Comparison of ENCODE assay signal across 9 mouse cellular contexts in genomic region chr4:137164933-137165332, GRCm38 (mm10).
DNase-seq lines count a peak whose midpoint lies in the region; ATAC-seq and TF ChIP-seq lines count a peak whose summit lies in the region.
"Had no signal": no experiment of that assay in that cellular context is flagged by ENCODE, and none has a peak within 500 bp of the region (broad histone marks: within the 10 kb centered on the region; RNA-seq: fewer than 3 reads in every experiment).

No protein-coding gene starts in this region.

- DNase-seq in limb, embryonic 14.5 days (ENCODE audit: low spot score): peak; percentile 20
- no peak for DNase-seq in gastrocnemius, postnatal 25 days
- DNase-seq in adrenal gland, postnatal 36 days: no peak

- TF ChIP-seq POLR2A in limb, embryonic 14.5 days (IDR thresholded peaks at IDR 0.05; ENCODE audit: borderline replicate concordance, extremely low read depth, insufficient read depth, insufficient read length): no peak
- no peak for TF ChIP-seq POLR2A in olfactory bulb, adult 2 months (IDR thresholded peaks at IDR 0.05; ENCODE audit: insufficient read depth, low read depth, low read length)

- peak overlapping the region; percentile 73 for H3K4me3 ChIP-seq in megakaryocyte, embryonic 14.5 days (replicated peaks)
- peak overlapping the region; percentile 15; the same call in 1 of the 2 replicates for H3K4me3 ChIP-seq in hindbrain, embryonic 12.5 days
- H3K4me3 ChIP-seq in limb, embryonic 14.5 days (replicated peaks; ENCODE audit: low read length): peak overlapping the region; percentile 15
- 0 out of 2 replicates have a peak overlapping the region, but pooled peaks have one; percentile 17 for H3K4me3 ChIP-seq in olfactory bulb, adult 2 months (ENCODE audit: insufficient read depth, low read depth, low read length)

- ATAC-seq in megakaryocyte, adult 5-6 weeks (ENCODE audit: poor library complexity, severe bottlenecking): no peak
- no peak for ATAC-seq in hindbrain, embryonic 12.5 days (ENCODE audit: low FRiP score)
- ATAC-seq in limb, embryonic 14.5 days (ENCODE audit: low FRiP score, low read depth): no peak
- ATAC-seq in inflammation-experienced regulatory T-cells, adult 6 months: no peak

- H3K4me2 ChIP-seq in hindbrain, embryonic 12.5 days (replicated peaks): peak overlapping the region; percentile 32
- peak overlapping the region; percentile 40; the same call in 1 of the 2 replicates for H3K4me2 ChIP-seq in limb, embryonic 14.5 days (replicated peaks; ENCODE audit: low read depth, low read length, severe bottlenecking)

- no peak for TF ChIP-seq CTCF in olfactory bulb, adult 2 months (IDR thresholded peaks at IDR 0.05; ENCODE audit: insufficient read depth, low read depth, low read length)

- peaks cover 13% of the 10 kb centered on the region for H3K9me3 ChIP-seq in megakaryocyte, embryonic 14.5 days
- H3K9me3 ChIP-seq in hindbrain, embryonic 12.5 days (replicated peaks): no peaks in the 10 kb centered on the region
- H3K9me3 ChIP-seq in limb, embryonic 14.5 days (ENCODE audit: control insufficient read depth, low read length): no peaks in the 10 kb centered on the region

- no peak overlapping the region for H3K9ac ChIP-seq in hindbrain, embryonic 12.5 days
- H3K9ac ChIP-seq in limb, embryonic 14.5 days (ENCODE audit: low read depth, low read length, severe bottlenecking): no peak overlapping the region

- peaks cover 8% of the 10 kb centered on the region; the same call in 1 of the 2 replicates for H3K4me1 ChIP-seq in megakaryocyte, embryonic 14.5 days
- H3K4me1 ChIP-seq in hindbrain, embryonic 12.5 days: peaks cover 2% of the 10 kb centered on the region; the same call in 1 of the 2 replicates
- peaks cover 14% of the 10 kb centered on the region; the same call in 1 of the 2 replicates for H3K4me1 ChIP-seq in limb, embryonic 14.5 days (ENCODE audit: control insufficient read depth, insufficient read depth, low read length)
- peaks cover 5% of the 10 kb centered on the region; the same call in 1 of the 2 replicates for H3K4me1 ChIP-seq in olfactory bulb, adult 2 months (ENCODE audit: control insufficient read depth, insufficient read depth, low read length)

- peaks cover 81% of the 10 kb centered on the region for H3K27me3 ChIP-seq in megakaryocyte, embryonic 14.5 days (replicated peaks)
- H3K27me3 ChIP-seq in hindbrain, embryonic 12.5 days: peaks cover 26% of the 10 kb centered on the region
- peaks cover 13% of the 10 kb centered on the region for H3K27me3 ChIP-seq in limb, embryonic 14.5 days (ENCODE audit: control insufficient read depth, insufficient read depth, low read length)

- WGBS in hindbrain, embryonic 12.5 days: 38% methylated on average over 9 of the region's 9 CpGs
- 43% methylated on average over 9 of the region's 9 CpGs for WGBS in limb, embryonic 14.5 days
- 32% methylated on average over 9 of the region's 9 CpGs for WGBS in olfactory bulb, adult 2 months

- no peak overlapping the region for H3K27ac ChIP-seq in hindbrain, embryonic 12.5 days
- H3K27ac ChIP-seq in limb, embryonic 14.5 days (replicated peaks; ENCODE audit: low read depth, low read length): peak overlapping the region; percentile 2; the same call in 1 of the 2 replicates
- no peak overlapping the region for H3K27ac ChIP-seq in olfactory bulb, adult 2 months (ENCODE audit: insufficient read depth, low read depth, low read length)
- H3K27ac ChIP-seq: macrophage had no signal

- no peaks in the 10 kb centered on the region for H3K36me3 ChIP-seq in megakaryocyte, embryonic 14.5 days (replicated peaks; ENCODE audit: low read length)
- no peaks in the 10 kb centered on the region for H3K36me3 ChIP-seq in hindbrain, embryonic 12.5 days
- no peaks in the 10 kb centered on the region for H3K36me3 ChIP-seq in limb, embryonic 14.5 days (ENCODE audit: control insufficient read depth, insufficient read depth, low read length)

Comparison
In these comparisons a context has a peak if more than half of its experiments do, and no peak if none do; other contexts are left out.
1. H3K4me3 ChIP-seq: peak in every context shown above with its lines; median percentile 73 in megakaryocyte, embryonic 14.5 days; 17 in olfactory bulb, adult 2 months; 15 in hindbrain, embryonic 12.5 days; 15 in limb, embryonic 14.5 days.